Mouse (Mus musculus): ENCODE results near the gene Htr3b. TPM values are rescaled to one million over a fixed set of nuclear protein-coding genes. Genes with fewer than 3 reads are reported as not detected.
"Not testable (repeated sequence)": the region's sequence is repeated elsewhere in the genome, so short reads cannot be mapped to it uniquely, and the experiment has no call there.

Gene Htr3b
- polyA plus RNA-seq, 1 experiment, result not detected

GRCm38 (mm10) chr9:48986616-48987141 is 21.9 kb upstream of the Htr3b start:
- H3K27me3 ChIP-seq (ENCODE audit: control insufficient read depth, insufficient read depth, low read length), result no peaks in the 10 kb centered on the region
- WGBS, result 90% methylated on average over 7 of the region's 7 CpGs
- no peak overlapping the region for H3K4me3 ChIP-seq (ENCODE audit: control insufficient read depth, insufficient read depth, low read length)
- peaks cover 7% of the 10 kb centered on the region for H3K4me1 ChIP-seq (replicated peaks; ENCODE audit: control insufficient read depth, insufficient read depth, low read length)
- DNase-seq, result no peak
- H3K27ac ChIP-seq (ENCODE audit: control insufficient read depth, insufficient read depth, low read length), result no peak overlapping the region
- H3K36me3 ChIP-seq (ENCODE audit: control insufficient read depth, insufficient read depth, low read length), result no peaks in the 10 kb centered on the region
- TF ChIP-seq CTCF (IDR thresholded peaks at IDR 0.05; ENCODE audit: borderline replicate concordance, control insufficient read depth, extremely low read depth, insufficient read depth, low read length, poor library complexity) (no peak), POLR2A (IDR thresholded peaks at IDR 0.05; ENCODE audit: control insufficient read depth, extremely low read depth, insufficient read depth, low read length, poor library complexity) (no peak)

- Histone ChIP-seq H3K27ac (ENCODE audit: control insufficient read depth, insufficient read depth, low read length) (no peak overlapping the region), H3K4me1 (replicated peaks; ENCODE audit: control insufficient read depth, insufficient read depth, low read length) (peaks cover 7% of the 10 kb centered on the region), H3K36me3 (ENCODE audit: control insufficient read depth, insufficient read depth, low read length) (no peaks in the 10 kb centered on the region), H3K4me3 (ENCODE audit: control insufficient read depth, insufficient read depth, low read length) (peak overlapping the region; percentile 86), H3K27me3 (ENCODE audit: control insufficient read depth, insufficient read depth, low read length) (no peaks in the 10 kb centered on the region)
- WGBS, result under 1% methylated on average over 20 of the region's 20 CpGs
- TF ChIP-seq POLR2A (IDR thresholded peaks at IDR 0.05; ENCODE audit: control insufficient read depth, extremely low read depth, insufficient read depth, low read length, poor library complexity) (no peak), CTCF (IDR thresholded peaks at IDR 0.05; ENCODE audit: borderline replicate concordance, control insufficient read depth, extremely low read depth, insufficient read depth, low read length, poor library complexity) (no peak)
- no peak for DNase-seq
These were observed 20.9 kb upstream of the Htr3b start for GRCm38 (mm10) chr9:48985708-48986088.

GRCm38 (mm10) chr9:48984845-48985707 is 20.3 kb upstream of the Htr3b start, which contains the start of gene Usp28:
TSS of gene Usp28 (plus strand) at chr9:48985375.
- no peaks in the 10 kb centered on the region for H3K27me3 ChIP-seq (ENCODE audit: control insufficient read depth, insufficient read depth, low read length)
- H3K36me3 ChIP-seq (ENCODE audit: control insufficient read depth, insufficient read depth, low read length), result no peaks in the 10 kb centered on the region
- peak within 1 kb of the TSS; percentile 80 for H3K27ac ChIP-seq (ENCODE audit: control insufficient read depth, insufficient read depth, low read length)
- peak; percentile 100 for DNase-seq
- under 1% methylated on average over 94 of the region's 94 CpGs for WGBS
- H3K4me1 ChIP-seq (replicated peaks; ENCODE audit: control insufficient read depth, insufficient read depth, low read length), result peaks cover 7% of the 10 kb centered on the region
- TF ChIP-seq CTCF (IDR thresholded peaks at IDR 0.05; ENCODE audit: borderline replicate concordance, control insufficient read depth, extremely low read depth, insufficient read depth, low read length, poor library complexity) (no peak), POLR2A (IDR thresholded peaks at IDR 0.05; ENCODE audit: control insufficient read depth, extremely low read depth, insufficient read depth, low read length, poor library complexity) (peak; percentile 53)
- H3K4me3 ChIP-seq (ENCODE audit: control insufficient read depth, insufficient read depth, low read length), result peak within 1 kb of the TSS; percentile 86

GRCm38 (mm10) chr9:48984320-48984844 is 19.6 kb upstream of the Htr3b start:
- WGBS, result 5% methylated on average over 8 of the region's 8 CpGs

GRCm38 (mm10) chr9:48983801-48984200 is 19.0 kb upstream of the Htr3b start:
- H3K36me3 ChIP-seq (ENCODE audit: control insufficient read depth, insufficient read depth, low read length); H3K4me3 ChIP-seq (ENCODE audit: control insufficient read depth, insufficient read depth, low read length); H3K27ac ChIP-seq (ENCODE audit: control insufficient read depth, insufficient read depth, low read length); H3K27me3 ChIP-seq (ENCODE audit: control insufficient read depth, insufficient read depth, low read length); H3K4me1 ChIP-seq (replicated peaks; ENCODE audit: control insufficient read depth, insufficient read depth, low read length); DNase-seq: not testable (repeated sequence)
- WGBS, result 96% methylated on average over 6 of the region's 6 CpGs

More at GRCm38 (mm10) chr9:48984320-48984844, 19.6 kb upstream of the Htr3b start:
- H3K27ac ChIP-seq (ENCODE audit: control insufficient read depth, insufficient read depth, low read length), result peak overlapping the region; percentile 80
- peaks cover 7% of the 10 kb centered on the region for H3K4me1 ChIP-seq (replicated peaks; ENCODE audit: control insufficient read depth, insufficient read depth, low read length)
- H3K36me3 ChIP-seq (ENCODE audit: control insufficient read depth, insufficient read depth, low read length), result no peaks in the 10 kb centered on the region
- peak overlapping the region; percentile 86 for H3K4me3 ChIP-seq (ENCODE audit: control insufficient read depth, insufficient read depth, low read length)
- DNase-seq, result no peak
- H3K27me3 ChIP-seq (ENCODE audit: control insufficient read depth, insufficient read depth, low read length), result no peaks in the 10 kb centered on the region
- TF ChIP-seq POLR2A (IDR thresholded peaks at IDR 0.05; ENCODE audit: control insufficient read depth, extremely low read depth, insufficient read depth, low read length, poor library complexity), result no peak
- TF ChIP-seq CTCF (IDR thresholded peaks at IDR 0.05; ENCODE audit: borderline replicate concordance, control insufficient read depth, extremely low read depth, insufficient read depth, low read length, poor library complexity), result no peak

GRCm38 (mm10) chr9:48981827-48982226 is 17.0 kb upstream of the Htr3b start:
- H3K4me3 ChIP-seq (ENCODE audit: control insufficient read depth, insufficient read depth, low read length), result no peak overlapping the region
- TF ChIP-seq CTCF (IDR thresholded peaks at IDR 0.05; ENCODE audit: borderline replicate concordance, control insufficient read depth, extremely low read depth, insufficient read depth, low read length, poor library complexity) (no peak), POLR2A (IDR thresholded peaks at IDR 0.05; ENCODE audit: control insufficient read depth, extremely low read depth, insufficient read depth, low read length, poor library complexity) (no peak)
- H3K4me1 ChIP-seq (replicated peaks; ENCODE audit: control insufficient read depth, insufficient read depth, low read length), result peaks cover 5% of the 10 kb centered on the region
- H3K36me3 ChIP-seq (ENCODE audit: control insufficient read depth, insufficient read depth, low read length), result no peaks in the 10 kb centered on the region
- no peak overlapping the region for H3K27ac ChIP-seq (ENCODE audit: control insufficient read depth, insufficient read depth, low read length)
- no peaks in the 10 kb centered on the region for H3K27me3 ChIP-seq (ENCODE audit: control insufficient read depth, insufficient read depth, low read length)
- DNase-seq, result no peak

Measured in thymus, adult 2 months (tissue).